8 mouse cellular contexts compared by ENCODE assay signal in the genomic region with DNA sequence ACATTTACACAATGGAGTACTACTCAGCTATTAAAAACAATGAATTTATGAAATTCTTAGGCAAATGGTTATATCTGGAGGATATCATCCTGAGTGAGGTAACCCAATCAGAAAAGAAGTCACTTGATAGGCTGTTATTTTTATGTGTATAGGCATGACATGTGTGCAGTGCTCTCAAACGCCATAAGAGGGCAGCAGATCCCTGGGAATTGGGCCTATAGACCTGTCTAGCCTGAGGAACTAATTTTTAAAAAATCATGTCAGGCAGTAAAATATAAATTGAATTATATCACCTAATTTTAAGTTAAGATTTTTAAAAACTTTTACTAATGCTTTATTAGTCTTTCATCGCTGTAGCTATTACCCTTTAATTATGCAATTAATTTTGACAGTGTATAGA. TPM values are rescaled to one million over a fixed set of nuclear protein-coding genes. Genes with fewer than 3 reads are reported as not detected.
DNase-seq lines count a peak whose midpoint lies in the region; ATAC-seq lines count a peak whose summit lies in the region.
"Not testable (repeated sequence)": the region's sequence is repeated elsewhere in the genome, so short reads cannot be mapped to it uniquely, and the experiment has no call there.

No protein-coding gene starts in this region.

- H3K27ac ChIP-seq in neural tube, embryonic 11.5 days (ENCODE audit: low read depth, low read length): not testable (repeated sequence)

- H3K36me3 ChIP-seq in neural tube, embryonic 11.5 days (ENCODE audit: control insufficient read depth, insufficient read depth, low read length): not testable (repeated sequence)

- H3K9me3 ChIP-seq in neural tube, embryonic 11.5 days (ENCODE audit: control insufficient read depth, low read length): not testable (repeated sequence)

- peak; percentile 80 for DNase-seq in CD4-positive, CD25-positive, alpha-beta regulatory T cell, adult 2 months (ENCODE audit: low read depth, low spot score)
- DNase-seq in adrenal gland, adult 18-20 months (ENCODE audit: low spot score in 2 of 2): peak; percentile 42
- DNase-seq in embryo, embryonic 10.5 days (ENCODE audit: low spot score): peak; percentile 77
- peak; percentile 30 to 71 for DNase-seq in heart, postnatal 10 days
- DNase-seq in kidney, postnatal 14 days: peak; percentile 48
- DNase-seq in lung, adult 18-20 months: peak; percentile 21 to 31
- DNase-seq in neural tube, embryonic 11.5 days (ENCODE audit: low spot score): peak; percentile 69
- peak; percentile 28 for DNase-seq in testis, postnatal 14 days (ENCODE audit: low spot score)

- intact Hi-C loops in heart, postnatal 10 days (cut with DNase I): not testable (repeated sequence)

- H3K4me3 ChIP-seq in neural tube, embryonic 11.5 days (ENCODE audit: low read depth, low read length): not testable (repeated sequence)

- not testable (repeated sequence) for H3K4me1 ChIP-seq in neural tube, embryonic 11.5 days (ENCODE audit: control insufficient read depth, insufficient read depth, low read length)

- not testable (repeated sequence) for H3K27me3 ChIP-seq in neural tube, embryonic 11.5 days (ENCODE audit: control insufficient read depth, insufficient read depth, low read length)

- H3K4me2 ChIP-seq in neural tube, embryonic 11.5 days (ENCODE audit: low read depth): not testable (repeated sequence)

- not testable (repeated sequence) for H3K9ac ChIP-seq in neural tube, embryonic 11.5 days (ENCODE audit: low read length)

- 53% methylated on average over 2 of the region's 2 CpGs for WGBS in neural tube, embryonic 11.5 days

- not testable (repeated sequence) for ATAC-seq in neural tube, embryonic 11.5 days (ENCODE audit: insufficient read depth, low FRiP score, low TSS enrichment)

RNA-seq across cellular contexts. Expression of gene Dpy30, which starts 4.4 kb away (rescaled TPM):
- 10 to 100 TPM; 70.1 to 77.2 TPM for total RNA-seq in adrenal gland, adult 18-20 months (2021)
- 10 to 100 TPM; 62.3 to 68.4 TPM for total RNA-seq in heart, postnatal 10 days (2021)
- 227 and 231 TPM in 2 replicates for polyA plus RNA-seq in neural tube, embryonic 11.5 days (2014; fragmentation: Nextera tagmentation; extraction: Ambion mirVana)

RNA-seq across cellular contexts. Expression of gene Spast, which starts 10.6 kb away (rescaled TPM):
- 10 to 100 TPM; 28.6 to 30.5 TPM for total RNA-seq in adrenal gland, adult 18-20 months (2021)
- total RNA-seq in heart, postnatal 10 days (2021): 10 to 100 TPM; 32.2 to 37.9 TPM
- polyA plus RNA-seq in neural tube, embryonic 11.5 days (2014; fragmentation: Nextera tagmentation; extraction: Ambion mirVana): 48.9 and 49.3 TPM in 2 replicates

RNA-seq across cellular contexts. Expression of gene Memo1, which starts 32.8 kb away (rescaled TPM):
- total RNA-seq in adrenal gland, adult 18-20 months (2021): 100 to 1,000 TPM in 1 of 2 experiments, 10 to 100 TPM in 1; 76.5 to 101 TPM
- 10 to 100 TPM; 63.7 to 72.1 TPM for total RNA-seq in heart, postnatal 10 days (2021)
- 86.4 and 89.3 TPM in 2 replicates for polyA plus RNA-seq in neural tube, embryonic 11.5 days (2014; fragmentation: Nextera tagmentation; extraction: Ambion mirVana)

Comparison
In these comparisons a context has a peak if more than half of its experiments do, and no peak if none do; other contexts are left out.
1. DNase-seq: peak in every context shown above with its lines; median percentile 80 in CD4-positive, CD25-positive, alpha-beta regulatory T cell, adult 2 months; 77 in embryo, embryonic 10.5 days; 69 in neural tube, embryonic 11.5 days; 50 in heart, postnatal 10 days; 48 in kidney, postnatal 14 days; 42 in adrenal gland, adult 18-20 months; 28 in testis, postnatal 14 days; 26 in lung, adult 18-20 months.